Mouse (Mus musculus) heart, adult 2 months (tissue): ENCODE measurements around the gene R3hdml. TPM values are rescaled to one million over a fixed set of nuclear protein-coding genes. Genes with fewer than 3 reads are reported as not detected.
A peak's percentile ranks its signal among the peaks of the same experiment; 100 is the strongest.

Experiments used
- DNase-seq, 2 experiments: peaks; one replicate each; pipeline ENCODE4 v3.0.0; 2021
- H3K27ac ChIP-seq: fragments of 200-600 bp; 2 replicates; pipeline ENCODE4 v1.8.1; 2022
- H3K27me3 ChIP-seq: fragments of 200-500 bp; 2 replicates; pipeline ENCODE4 v1.6.1; 2012; ENCODE audit warnings: mild to moderate bottlenecking, low read length, inconsistent platforms, mixed read lengths; ENCODE audit not compliant: control insufficient read depth, insufficient read depth
- H3K36me3 ChIP-seq: fragments of 200-500 bp; 2 replicates; pipeline ENCODE4 v1.6.1; 2012; ENCODE audit warnings: low read length, inconsistent platforms; ENCODE audit not compliant: control insufficient read depth, insufficient read depth
- H3K4me1 ChIP-seq: fragments of 200-500 bp; 2 replicates; pipeline ENCODE4 v1.6.1; 2011; ENCODE audit warnings: low read length; ENCODE audit not compliant: control insufficient read depth, insufficient read depth
- H3K4me3 ChIP-seq: fragments of 200-600 bp; 2 replicates; pipeline ENCODE4 v1.8.1; 2022
- H3K79me2 ChIP-seq: fragments of 200-500 bp; replicated peaks from 2 replicates; pipeline ENCODE4 v1.6.1; 2012; ENCODE audit warnings: mild to moderate bottlenecking, inconsistent platforms, low read length, moderate library complexity, mixed read lengths; ENCODE audit not compliant: control insufficient read depth, insufficient read depth
- H3K9ac ChIP-seq: fragments of 200-500 bp; 2 replicates; pipeline ENCODE4 v1.6.1; 2012; ENCODE audit warnings: low read depth, mild to moderate bottlenecking, control low read depth, inconsistent platforms, low read length, mixed read lengths
- CTCF ChIP-seq: fragments of 200-600 bp; IDR thresholded peaks from 2 replicates; pipeline ENCODE4 v1.8.1; 2022; ENCODE audit warnings: antibody characterized with exemption, mild to moderate bottlenecking, moderate library complexity
- EP300 ChIP-seq: fragments of 200-500 bp; IDR thresholded peaks from 2 replicates; pipeline ENCODE4 v1.6.1; 2011; ENCODE audit warnings: low read depth, low read length, control low read depth; ENCODE audit not compliant: insufficient read depth
- POLR2A ChIP-seq: fragments of 200-500 bp; IDR thresholded peaks from 2 replicates; pipeline ENCODE4 v1.6.1; 2011; ENCODE audit warnings: mild to moderate bottlenecking, low read depth, low read length, control low read depth; ENCODE audit not compliant: insufficient read depth
- WGBS: fragments of 180-500 bp; shearing (Covaris S2); methylation state at CpG from one replicate; pipeline ENCODE4 v1.1.7; 2018; 5-methylcytosine and 5-hydroxymethylcytosine counted together
- intact Hi-C: fragments of 180-260 bp; cut with DNase I; formaldehyde crosslinking; loops from one replicate; pipeline ENCODE4 v1.15.1; 2025
- polyA plus RNA-seq: library from polyadenylated mRNA; depleted of rRNA; stranded (reverse); fragments of >200 nt; gene quantifications from 2 replicates; pipeline ENCODE4 v1.2.3, GENCODE M21; 2012
- total RNA-seq, 2 experiments: library from RNA; stranded (reverse); gene quantifications; 2 replicates each; pipeline ENCODE4 v1.2.3; 2021

Gene R3hdml
- total and polyA plus RNA-seq, 3 experiments = not detected

DNA sequence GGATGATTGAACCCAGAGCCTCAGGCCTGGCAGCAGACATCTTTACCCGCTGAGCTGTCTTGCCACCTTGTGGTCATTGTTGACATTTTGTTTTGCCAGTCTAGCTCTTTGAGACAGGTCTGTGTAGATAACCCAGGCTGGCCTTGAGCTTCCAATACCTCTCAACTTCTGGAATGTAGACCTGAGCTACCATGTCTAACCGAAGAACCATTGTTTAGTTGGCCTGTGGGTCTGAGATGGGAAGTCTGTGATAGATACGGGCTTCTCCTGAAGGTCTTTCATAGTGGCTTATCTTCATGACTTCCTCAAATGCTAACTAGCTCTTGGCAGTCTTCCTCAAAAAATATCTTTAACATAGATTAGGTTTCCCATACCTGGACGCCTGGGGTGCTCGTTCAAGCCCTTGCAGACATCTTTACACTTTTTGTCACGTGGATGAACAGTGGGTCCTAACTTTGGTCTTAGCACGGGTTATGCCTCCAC lies 33.7 kb downstream of the R3hdml start:
- no peaks in the 10 kb centered on the region for H3K36me3 ChIP-seq
- H3K4me3 ChIP-seq = no peak overlapping the region
- no peak overlapping the region for H3K27ac ChIP-seq
- 53% methylated on average over 7 of the region's 7 CpGs for WGBS
- intact Hi-C loops = no loop called here
- no peaks in the 10 kb centered on the region; the same call in 1 of the 2 replicates for H3K27me3 ChIP-seq
- H3K79me2 ChIP-seq = no peaks in the 10 kb centered on the region
- no peak for DNase-seq
- no peak for TF ChIP-seq POLR2A
- peak; percentile 46 for TF ChIP-seq CTCF
- no peak for TF ChIP-seq EP300
- H3K4me1 ChIP-seq = no peaks in the 10 kb centered on the region
- no peak overlapping the region for H3K9ac ChIP-seq

DNA sequence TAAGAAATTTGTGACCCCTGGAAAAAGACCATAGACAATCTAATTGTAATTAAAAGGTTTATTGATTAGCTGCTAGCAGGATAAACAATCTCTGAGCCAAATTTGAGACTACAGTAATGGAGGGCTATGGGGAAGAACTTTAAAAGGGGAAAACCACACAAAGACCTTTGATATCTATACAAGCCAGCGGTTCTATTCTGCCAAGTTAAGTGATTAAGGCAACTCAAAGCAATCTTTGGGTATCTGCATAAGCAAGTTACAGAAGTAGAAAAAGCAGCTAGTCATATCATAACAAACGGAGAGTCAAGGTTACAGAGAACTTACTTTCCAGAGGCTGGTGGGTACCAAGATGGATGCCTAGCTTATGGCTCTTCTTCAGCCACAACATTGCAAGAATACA lies 35.4 kb downstream of the R3hdml start:
- TF ChIP-seq CTCF (no peak), EP300 (no peak), POLR2A (no peak)
- Histone ChIP-seq H3K36me3 (no peaks in the 10 kb centered on the region), H3K9ac (no peak overlapping the region), H3K79me2 (no peaks in the 10 kb centered on the region), H3K27ac (no peak overlapping the region), H3K27me3 (no peaks in the 10 kb centered on the region; the same call in 1 of the 2 replicates), H3K4me1 (no peaks in the 10 kb centered on the region), H3K4me3 (no peak overlapping the region)
- intact Hi-C loops = no loop called here
- no peak for DNase-seq
- WGBS = 72% methylated on average over 2 of the region's 2 CpGs

GRCm38 (mm10) chr2:163530418-163530817 lies 38.3 kb downstream of the R3hdml start:
- no peak for TF ChIP-seq CTCF
- no peak for TF ChIP-seq EP300
- no peak for TF ChIP-seq POLR2A
- no peak for DNase-seq

GRCm38 (mm10) chr2:163531917-163532316 lies 39.8 kb downstream of the R3hdml start:
- intact Hi-C loops = loop anchor here (10.0 kb wide), 2 partner anchors 253 to 293 kb away; partner anchors contain the start of gene Ccn5
- DNase-seq = peak; percentile 74 to 87
- Histone ChIP-seq H3K79me2 (no peaks in the 10 kb centered on the region), H3K4me3 (no peak overlapping the region), H3K4me1 (peaks cover 2% of the 10 kb centered on the region), H3K27me3 (no peaks in the 10 kb centered on the region; the same call in 1 of the 2 replicates), H3K27ac (no peak overlapping the region), H3K9ac (no peak overlapping the region), H3K36me3 (no peaks in the 10 kb centered on the region)
- TF ChIP-seq CTCF (peak; percentile 99; the same call in 1 of the 2 replicates), EP300 (peak; percentile 54; the same call in 1 of the 2 replicates), POLR2A (no peak)
- 8% methylated on average over 9 of the region's 9 CpGs for WGBS

More at GRCm38 (mm10) chr2:163530418-163530817, 38.3 kb downstream of the R3hdml start:
- Histone ChIP-seq H3K4me3 (no peak overlapping the region), H3K36me3 (no peaks in the 10 kb centered on the region), H3K27me3 (no peaks in the 10 kb centered on the region; the same call in 1 of the 2 replicates), H3K9ac (no peak overlapping the region), H3K79me2 (no peaks in the 10 kb centered on the region), H3K4me1 (peaks cover 2% of the 10 kb centered on the region), H3K27ac (no peak overlapping the region)
- WGBS = 43% methylated on average over 8 of the region's 8 CpGs
- intact Hi-C loops = loop anchor here (10.0 kb wide), 2 partner anchors 254 to 294 kb away; partner anchors contain the start of gene Ccn5

- H3K27me3 ChIP-seq = no peaks in the 10 kb centered on the region
- no peak overlapping the region for H3K4me3 ChIP-seq
- TF ChIP-seq POLR2A = no peak
- no peak for TF ChIP-seq EP300
- TF ChIP-seq CTCF = no peak
- no peaks in the 10 kb centered on the region for H3K79me2 ChIP-seq
- H3K4me1 ChIP-seq = peaks cover 2% of the 10 kb centered on the region
- H3K9ac ChIP-seq = no peak overlapping the region
- H3K27ac ChIP-seq = no peak overlapping the region
- 84% methylated on average over 9 of the region's 9 CpGs for whole genome bisulfite sequencing
- intact Hi-C loops = loop anchor here (10.0 kb wide), 2 partner anchors 252 to 292 kb away; partner anchors contain the start of gene Ccn5
- H3K36me3 ChIP-seq = no peaks in the 10 kb centered on the region
- no peak for DNase-seq
Measured at GRCm38 (mm10) chr2:163533226-163533625, 41.1 kb downstream of the R3hdml start.

DNA sequence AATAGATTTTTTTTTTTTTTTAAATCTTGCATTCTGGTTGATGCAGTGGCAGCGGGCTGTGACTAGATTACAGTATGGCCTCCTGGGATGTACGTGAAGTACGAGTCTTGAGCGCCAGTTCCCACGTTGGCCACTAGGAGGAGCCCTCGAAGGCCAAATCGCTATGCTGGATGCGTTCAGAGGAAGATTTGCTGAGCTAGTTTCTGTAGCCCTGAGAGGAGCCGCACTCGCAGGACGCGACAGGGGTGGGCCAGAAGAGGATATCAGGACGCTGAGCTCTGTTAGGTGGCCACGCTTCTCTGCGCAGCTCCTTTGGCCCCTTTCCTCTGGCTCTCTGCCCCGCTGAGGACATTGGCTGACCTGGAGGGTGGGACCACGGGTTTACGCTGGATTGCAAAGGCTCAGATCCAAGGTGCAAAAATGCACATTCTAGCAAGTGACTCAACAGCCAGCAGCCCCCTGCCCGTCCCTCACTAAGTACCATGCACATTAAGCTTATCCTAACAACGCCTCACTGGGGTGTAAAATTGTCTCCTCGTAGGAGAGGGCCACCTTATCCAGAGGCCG lies 42.9 kb downstream of the R3hdml start:
- H3K27ac ChIP-seq = peak overlapping the region; percentile 41; the same call in 1 of the 2 replicates
- WGBS = 12% methylated on average over 22 of the region's 22 CpGs
- no peaks in the 10 kb centered on the region for H3K79me2 ChIP-seq
- TF ChIP-seq EP300 (peak; percentile 70; the same call in 1 of the 2 replicates), POLR2A (no peak), CTCF (peak; percentile 97; the same call in 1 of the 2 replicates)
- peak overlapping the region; percentile 67 for H3K9ac ChIP-seq
- H3K36me3 ChIP-seq = no peaks in the 10 kb centered on the region
- H3K4me1 ChIP-seq = peaks cover 2% of the 10 kb centered on the region
- peak overlapping the region; percentile 36; the same call in 1 of the 2 replicates for H3K4me3 ChIP-seq
- DNase-seq = peak; percentile 85 to 91
- intact Hi-C loops = loop anchor here (1.0 to 10.0 kb wide), 4 partner anchors 64 to 290 kb away; partner anchors contain the start of gene Ccn5
- no peaks in the 10 kb centered on the region for H3K27me3 ChIP-seq
